Mouse (Mus musculus): ENCODE data around the gene Olfr1418. TPM values are rescaled to one million over a fixed set of nuclear protein-coding genes. Genes with fewer than 3 reads are reported as not detected.
"Not testable (repeated sequence)": the region's sequence is repeated elsewhere in the genome, so short reads cannot be mapped to it uniquely, and the experiment has no call there.

Olfr1418 gene
- polyA plus RNA-seq (2011; ENCODE audit: insufficient read depth, insufficient read length, low replicate concordance, missing spikeins): not detected in 2 replicates

DNA sequence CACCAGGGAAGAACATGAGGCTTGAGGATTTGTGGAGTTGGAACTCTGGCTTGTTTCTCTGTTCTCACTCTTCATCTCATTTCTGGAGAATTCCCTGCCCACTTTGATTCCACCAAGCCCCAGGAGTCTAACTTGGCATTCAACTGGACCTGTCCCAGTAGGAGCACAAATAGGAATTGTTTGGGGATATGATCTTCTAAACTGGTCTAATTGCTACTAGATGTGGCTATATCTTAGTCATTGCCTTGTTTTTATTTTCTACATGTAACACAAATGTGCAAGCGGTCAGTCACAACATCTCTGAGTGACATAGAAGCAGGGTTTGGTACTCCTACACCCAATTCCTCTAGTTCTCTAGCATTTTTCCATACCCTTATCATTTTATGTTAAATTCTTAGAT is at the start of gene Olfr1418:
TSS of gene Olfr1418 (minus strand) at position 101 of the 400 bp plus-strand sequence.
- TF ChIP-seq CTCF (IDR thresholded peaks at IDR 0.05; ENCODE audit: control insufficient read depth, insufficient read depth, low read length) (no peak), POLR2A (IDR thresholded peaks at IDR 0.05; ENCODE audit: borderline replicate concordance, control insufficient read depth, low read depth, low read length) (no peak)
- Histone ChIP-seq H3K27ac (ENCODE audit: control insufficient read depth, insufficient read depth, low read depth, low read length, poor library complexity) (no peak within 1 kb of the TSS), H3K4me1 (ENCODE audit: control insufficient read depth, insufficient read depth, low read length) (no peaks in the 10 kb centered on the region), H3K4me3 (replicated peaks; ENCODE audit: control insufficient read depth, low read depth, low read length) (no peak within 1 kb of the TSS)
- 83% methylated on average over 1 of the region's 1 CpGs for WGBS

DNA sequence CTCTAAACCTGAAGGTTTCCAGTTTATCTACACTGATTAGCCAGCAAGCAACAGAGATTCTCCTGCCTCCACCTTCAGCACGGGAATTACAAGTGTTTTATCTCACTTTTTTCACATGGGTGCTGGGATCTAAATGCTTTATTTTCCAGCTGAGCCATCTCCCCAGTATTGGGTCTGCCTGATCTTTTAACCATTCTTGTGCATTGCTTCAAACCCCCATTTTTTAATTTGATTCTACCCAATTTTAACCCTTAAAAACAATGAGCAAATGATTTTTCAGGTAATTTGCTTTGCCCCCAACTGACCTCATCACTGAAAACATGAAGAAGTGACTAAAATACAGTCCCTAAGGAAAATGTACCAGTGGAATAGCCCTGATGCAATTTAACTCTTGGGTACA is 25.4 kb upstream of the Olfr1418 start, which contains the start of gene Olfr1420:
TSS of gene Olfr1420 (plus strand) at position 301 of the 400 bp plus-strand sequence.
- 40% methylated on average over 1 of the region's 1 CpGs for WGBS
- no peaks in the 10 kb centered on the region for H3K4me1 ChIP-seq (ENCODE audit: control insufficient read depth, insufficient read depth, low read length)
- no peak for TF ChIP-seq POLR2A (IDR thresholded peaks at IDR 0.05; ENCODE audit: borderline replicate concordance, control insufficient read depth, low read depth, low read length)
- TF ChIP-seq CTCF (IDR thresholded peaks at IDR 0.05; ENCODE audit: control insufficient read depth, insufficient read depth, low read length): no peak
- no peak within 1 kb of the TSS for H3K4me3 ChIP-seq (replicated peaks; ENCODE audit: control insufficient read depth, low read depth, low read length)
- H3K27ac ChIP-seq (ENCODE audit: control insufficient read depth, insufficient read depth, low read depth, low read length, poor library complexity): no peak within 1 kb of the TSS

DNA sequence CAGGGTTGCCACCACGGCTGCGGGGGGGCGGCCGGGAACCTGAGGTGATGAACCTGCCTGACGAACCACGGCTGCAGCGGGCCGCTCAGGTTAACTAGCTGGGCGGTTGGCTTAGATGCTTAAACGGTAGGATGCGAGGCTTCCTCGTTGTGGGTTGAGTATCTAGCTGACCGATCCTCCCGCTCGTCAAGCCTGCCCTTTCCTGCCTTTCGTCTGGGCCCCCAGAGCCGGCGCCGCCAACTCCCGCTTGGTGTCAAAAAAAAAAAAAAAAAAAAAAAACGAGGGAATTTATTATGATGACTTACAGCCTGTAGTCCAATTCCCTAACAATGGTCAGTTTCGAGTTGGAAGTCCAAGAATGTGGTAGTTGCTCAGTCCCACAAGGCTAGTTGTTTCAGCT is 17.5 kb upstream of the Olfr1418 start:
- not testable (repeated sequence) for H3K4me3 ChIP-seq (replicated peaks; ENCODE audit: control insufficient read depth, low read depth, low read length); H3K4me1 ChIP-seq (ENCODE audit: control insufficient read depth, insufficient read depth, low read length); H3K27ac ChIP-seq (ENCODE audit: control insufficient read depth, insufficient read depth, low read depth, low read length, poor library complexity)
- WGBS: 74% methylated on average over 22 of the region's 22 CpGs

DNA sequence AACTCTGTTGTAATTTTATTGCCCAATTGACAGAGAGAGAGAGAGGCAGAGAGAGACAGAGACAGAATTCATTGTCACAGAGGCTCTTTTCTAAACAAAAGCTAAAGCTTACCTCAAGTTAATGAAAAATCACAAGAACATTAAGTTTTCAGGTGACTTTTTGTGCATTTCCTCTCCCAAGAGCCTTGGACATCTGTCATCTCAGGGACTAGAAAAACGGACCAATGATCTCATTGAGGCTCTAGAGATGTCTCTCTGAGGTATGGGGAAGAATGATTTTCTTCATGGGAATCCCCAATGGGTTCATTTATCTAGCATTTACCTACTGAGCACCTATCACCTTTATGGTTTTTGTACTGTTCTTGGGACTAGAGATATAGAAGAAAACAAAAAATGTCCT is 14.1 kb upstream of the Olfr1418 start, which contains the start of gene Olfr1419:
TSS of gene Olfr1419 (minus strand) at position 101 of the 400 bp plus-strand sequence.
- TF ChIP-seq CTCF (IDR thresholded peaks at IDR 0.05; ENCODE audit: control insufficient read depth, insufficient read depth, low read length) (no peak), POLR2A (IDR thresholded peaks at IDR 0.05; ENCODE audit: borderline replicate concordance, control insufficient read depth, low read depth, low read length) (no peak)
- H3K4me3 ChIP-seq (replicated peaks; ENCODE audit: control insufficient read depth, low read depth, low read length): no peak within 1 kb of the TSS
- no peak within 1 kb of the TSS for H3K27ac ChIP-seq (ENCODE audit: control insufficient read depth, insufficient read depth, low read depth, low read length, poor library complexity)

DNA sequence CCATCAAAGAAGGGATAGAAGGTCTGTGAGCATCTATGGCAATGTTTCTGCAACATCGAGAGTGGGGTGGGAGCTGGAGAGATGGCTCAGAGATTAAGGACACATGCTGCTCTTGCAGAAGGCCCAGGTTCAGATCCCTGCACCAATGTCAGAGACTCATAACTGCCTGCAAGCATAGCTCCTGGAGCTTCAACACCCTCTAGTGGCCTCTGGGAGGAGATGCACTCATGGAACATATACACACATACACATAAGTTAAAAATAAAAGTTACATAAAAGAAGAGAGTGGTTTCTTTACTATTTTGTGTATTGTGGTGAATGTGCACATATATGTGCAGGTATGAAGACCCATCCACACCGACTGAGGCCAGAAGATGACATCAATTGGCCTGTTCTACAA is 7.0 kb upstream of the Olfr1418 start:
- 77% methylated on average over 2 of the region's 2 CpGs for WGBS
- Histone ChIP-seq H3K4me1 (ENCODE audit: control insufficient read depth, insufficient read depth, low read length) (no peaks in the 10 kb centered on the region), H3K27ac (ENCODE audit: control insufficient read depth, insufficient read depth, low read depth, low read length, poor library complexity) (no peak overlapping the region), H3K4me3 (replicated peaks; ENCODE audit: control insufficient read depth, low read depth, low read length) (no peak overlapping the region)
- no peak for TF ChIP-seq POLR2A (IDR thresholded peaks at IDR 0.05; ENCODE audit: borderline replicate concordance, control insufficient read depth, low read depth, low read length)
- no peak for TF ChIP-seq CTCF (IDR thresholded peaks at IDR 0.05; ENCODE audit: control insufficient read depth, insufficient read depth, low read length)

More for the DNA sequence above, 14.1 kb upstream of the Olfr1418 start, which contains the start of gene Olfr1419:
- no peaks in the 10 kb centered on the region for H3K4me1 ChIP-seq (ENCODE audit: control insufficient read depth, insufficient read depth, low read length)
- WGBS: 26% methylated on average over 1 of the region's 1 CpGs

DNA sequence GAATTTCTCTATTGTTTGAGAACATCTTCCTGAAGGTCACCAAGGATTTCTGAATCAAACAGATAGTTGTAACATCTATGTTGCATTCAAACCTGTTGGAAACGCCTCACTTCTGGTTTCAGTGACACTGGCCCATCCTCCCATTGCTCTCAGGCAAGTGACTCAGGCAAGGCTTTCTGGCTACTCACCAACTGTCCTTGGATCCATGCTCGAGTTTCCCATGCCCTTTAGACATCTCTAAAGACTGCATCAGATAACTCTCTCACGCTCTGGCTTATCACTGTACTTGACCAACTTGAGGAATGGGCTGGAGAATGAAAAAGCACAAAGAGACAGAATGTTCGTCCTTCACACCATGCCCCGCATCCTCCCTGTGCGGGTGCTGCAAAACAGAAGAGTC is 4.4 kb downstream of the Olfr1418 start:
- Histone ChIP-seq H3K4me1 (ENCODE audit: control insufficient read depth, insufficient read depth, low read length) (no peaks in the 10 kb centered on the region), H3K4me3 (replicated peaks; ENCODE audit: control insufficient read depth, low read depth, low read length) (no peak overlapping the region), H3K27ac (ENCODE audit: control insufficient read depth, insufficient read depth, low read depth, low read length, poor library complexity) (no peak overlapping the region)
- no peak for TF ChIP-seq POLR2A (IDR thresholded peaks at IDR 0.05; ENCODE audit: borderline replicate concordance, control insufficient read depth, low read depth, low read length)
- no peak for TF ChIP-seq CTCF (IDR thresholded peaks at IDR 0.05; ENCODE audit: control insufficient read depth, insufficient read depth, low read length)
- 80% methylated on average over 6 of the region's 6 CpGs for whole genome bisulfite sequencing

DNA sequence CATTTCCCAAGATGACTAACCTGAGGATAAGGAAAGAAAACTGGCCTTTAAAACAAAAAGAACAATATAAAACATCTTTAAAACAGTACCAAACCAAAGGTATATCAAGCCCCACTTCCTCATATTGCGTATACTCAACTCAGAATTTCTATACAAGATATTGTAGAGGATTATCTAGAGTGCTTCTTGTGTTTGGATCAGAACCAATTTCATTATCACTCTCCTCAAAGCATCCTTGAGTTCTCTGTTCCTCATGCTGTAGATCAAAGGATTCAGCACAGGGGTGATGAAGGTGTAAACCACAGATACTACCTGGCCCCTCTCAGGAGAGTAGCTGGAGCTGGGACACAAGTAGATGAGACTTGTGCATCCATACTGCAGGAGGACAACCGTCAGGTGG is 6.0 kb downstream of the Olfr1418 start:
- Histone ChIP-seq H3K4me1 (ENCODE audit: control insufficient read depth, insufficient read depth, low read length) (no peaks in the 10 kb centered on the region), H3K4me3 (replicated peaks; ENCODE audit: control insufficient read depth, low read depth, low read length) (no peak overlapping the region), H3K27ac (ENCODE audit: control insufficient read depth, insufficient read depth, low read depth, low read length, poor library complexity) (no peak overlapping the region)
- TF ChIP-seq POLR2A (IDR thresholded peaks at IDR 0.05; ENCODE audit: borderline replicate concordance, control insufficient read depth, low read depth, low read length) (no peak), CTCF (IDR thresholded peaks at IDR 0.05; ENCODE audit: control insufficient read depth, insufficient read depth, low read length) (no peak)
- 83% methylated on average over 2 of the region's 2 CpGs for WGBS

DNA sequence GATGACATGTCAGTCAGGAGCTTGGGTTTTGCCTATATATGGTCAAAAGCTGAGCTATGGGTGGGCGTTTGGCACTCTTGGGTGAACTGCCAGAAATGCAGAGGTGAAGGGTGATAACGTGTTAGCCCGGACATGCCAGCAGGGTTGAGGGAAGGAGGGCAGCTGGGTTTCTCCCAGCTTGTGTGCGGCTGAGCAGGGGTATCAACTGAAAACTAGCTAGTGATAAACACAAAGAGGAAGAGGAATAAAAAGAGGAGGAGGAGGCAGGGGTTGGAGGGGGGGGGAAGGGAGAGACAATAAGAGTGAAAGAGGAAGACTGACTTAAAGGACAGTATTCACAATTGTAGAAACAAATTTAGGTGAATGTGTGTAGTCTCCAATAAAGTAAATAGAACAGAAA is 8.2 kb downstream of the Olfr1418 start:
- H3K27ac ChIP-seq (ENCODE audit: control insufficient read depth, insufficient read depth, low read depth, low read length, poor library complexity): no peak overlapping the region
- TF ChIP-seq CTCF (IDR thresholded peaks at IDR 0.05; ENCODE audit: control insufficient read depth, insufficient read depth, low read length): no peak
- TF ChIP-seq POLR2A (IDR thresholded peaks at IDR 0.05; ENCODE audit: borderline replicate concordance, control insufficient read depth, low read depth, low read length): no peak
- 15% methylated on average over 4 of the region's 4 CpGs for WGBS
- H3K4me1 ChIP-seq (ENCODE audit: control insufficient read depth, insufficient read depth, low read length): no peaks in the 10 kb centered on the region
- no peak overlapping the region for H3K4me3 ChIP-seq (replicated peaks; ENCODE audit: control insufficient read depth, low read depth, low read length)

DNA sequence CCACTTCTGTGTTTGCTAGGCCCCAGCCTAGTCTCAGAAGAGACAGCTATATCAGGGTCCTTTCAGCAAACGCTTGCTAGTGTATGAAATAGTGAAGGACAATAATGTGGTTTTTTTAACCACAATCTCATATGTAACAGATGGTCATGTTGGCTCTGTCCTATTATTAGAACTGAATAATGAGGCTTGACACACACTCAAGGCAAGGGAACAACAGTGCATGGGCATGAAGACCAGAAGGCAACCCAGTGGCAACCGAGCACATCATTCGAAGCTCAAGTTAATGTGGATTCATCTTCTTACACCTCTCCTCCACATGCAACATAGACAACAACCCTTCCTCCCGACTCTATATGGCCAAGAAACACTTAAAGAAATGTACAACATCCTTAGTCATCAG is 14.5 kb downstream of the Olfr1418 start:
- Histone ChIP-seq H3K27ac (ENCODE audit: control insufficient read depth, insufficient read depth, low read depth, low read length, poor library complexity) (no peak overlapping the region), H3K4me3 (replicated peaks; ENCODE audit: control insufficient read depth, low read depth, low read length) (no peak overlapping the region), H3K4me1 (ENCODE audit: control insufficient read depth, insufficient read depth, low read length) (no peaks in the 10 kb centered on the region)
- WGBS: 48% methylated on average over 4 of the region's 4 CpGs
- TF ChIP-seq POLR2A (IDR thresholded peaks at IDR 0.05; ENCODE audit: borderline replicate concordance, control insufficient read depth, low read depth, low read length): no peak
- TF ChIP-seq CTCF (IDR thresholded peaks at IDR 0.05; ENCODE audit: control insufficient read depth, insufficient read depth, low read length): no peak
